Mouse (Mus musculus): ENCODE data around the gene Gabra3.

The Gabra3 gene

GRCm38 (mm10) chrX:72656230-72656898 lies at the start of gene Gabra3:
Gabra3 (minus strand) TSS chrX:72656848.
- DNase-seq (ENCODE audit: low spot score): no peak

- DNase-seq (ENCODE audit: low spot score): no peak
Measured at GRCm38 (mm10) chrX:72655789-72656188, 859 bp downstream of the Gabra3 start.

DNA sequence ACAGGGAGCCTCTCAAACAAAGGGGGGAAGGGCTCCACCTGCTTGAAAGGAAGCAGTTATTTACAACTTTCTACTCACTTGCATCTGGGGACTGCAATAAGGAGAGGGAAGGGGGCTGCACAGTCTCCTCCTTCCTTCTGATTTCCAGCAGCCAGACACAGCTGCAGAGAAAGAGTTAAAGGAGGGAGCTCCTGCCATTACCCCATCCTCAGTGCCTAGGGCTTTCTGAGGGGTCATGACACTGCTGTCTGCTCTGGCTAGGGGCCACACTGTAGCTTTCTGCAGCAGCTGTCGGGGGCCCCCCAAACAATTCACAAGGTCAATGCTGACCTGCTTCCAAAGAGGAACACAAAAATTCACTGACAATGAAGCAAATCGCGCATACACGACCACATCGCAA lies 1.3 kb downstream of the Gabra3 start:
- no peak for DNase-seq (ENCODE audit: low spot score)

- no peak for DNase-seq (ENCODE audit: low spot score)
Measured at GRCm38 (mm10) chrX:72650688-72651087, 6.0 kb downstream of the Gabra3 start.

- DNase-seq (ENCODE audit: low spot score): no peak
Measured at GRCm38 (mm10) chrX:72644691-72645090, 12.0 kb downstream of the Gabra3 start.

- no peak for DNase-seq (ENCODE audit: low spot score)
Measured at GRCm38 (mm10) chrX:72497284-72497683, 159.4 kb downstream of the Gabra3 start.

GRCm38 (mm10) chrX:72489806-72490205 lies 166.8 kb downstream of the Gabra3 start:
- no peak for DNase-seq (ENCODE audit: low spot score)

GRCm38 (mm10) chrX:72386758-72387157 lies 269.9 kb downstream of the Gabra3 start, which contains the start of gene Magea10:
Magea10 (minus strand) TSS chrX:72386858.
- DNase-seq (ENCODE audit: low spot score): no peak
